Mouse (Mus musculus) cerebellum, postnatal 14 days (tissue): ENCODE measurements around the gene Bpifb5.
"Not testable (repeated sequence)": the region's sequence is repeated elsewhere in the genome, so short reads cannot be mapped to it uniquely, and the experiment has no call there.

ENCODE experiments used
- DNase-seq, 2 experiments: peaks; one replicate each; pipeline ENCODE4 v3.0.0; 2021; ENCODE audit warnings: mixed read lengths in 2 of 2

Gene Bpifb5

DNA sequence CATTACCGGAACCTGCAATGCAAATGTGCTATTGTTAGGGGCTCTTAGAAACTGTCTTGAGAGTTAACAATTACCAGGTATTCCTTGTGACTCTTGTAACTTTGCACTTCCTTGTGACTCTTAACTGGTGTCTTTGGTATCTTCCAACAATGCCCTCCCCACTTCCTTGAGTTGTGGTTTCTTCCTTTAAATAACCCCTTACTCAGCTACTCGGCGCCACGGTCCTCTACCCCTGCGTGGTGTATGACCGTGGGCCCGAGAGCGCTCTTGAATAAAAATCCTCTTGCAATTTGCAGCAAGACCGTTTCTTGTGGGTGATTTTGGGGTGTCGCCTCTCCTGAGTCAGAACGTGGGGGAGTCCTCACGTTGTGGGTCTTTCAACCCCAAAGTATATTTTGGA, 19.2 kb downstream of the Bpifb5 start:
- DNase-seq: not testable (repeated sequence)

DNA sequence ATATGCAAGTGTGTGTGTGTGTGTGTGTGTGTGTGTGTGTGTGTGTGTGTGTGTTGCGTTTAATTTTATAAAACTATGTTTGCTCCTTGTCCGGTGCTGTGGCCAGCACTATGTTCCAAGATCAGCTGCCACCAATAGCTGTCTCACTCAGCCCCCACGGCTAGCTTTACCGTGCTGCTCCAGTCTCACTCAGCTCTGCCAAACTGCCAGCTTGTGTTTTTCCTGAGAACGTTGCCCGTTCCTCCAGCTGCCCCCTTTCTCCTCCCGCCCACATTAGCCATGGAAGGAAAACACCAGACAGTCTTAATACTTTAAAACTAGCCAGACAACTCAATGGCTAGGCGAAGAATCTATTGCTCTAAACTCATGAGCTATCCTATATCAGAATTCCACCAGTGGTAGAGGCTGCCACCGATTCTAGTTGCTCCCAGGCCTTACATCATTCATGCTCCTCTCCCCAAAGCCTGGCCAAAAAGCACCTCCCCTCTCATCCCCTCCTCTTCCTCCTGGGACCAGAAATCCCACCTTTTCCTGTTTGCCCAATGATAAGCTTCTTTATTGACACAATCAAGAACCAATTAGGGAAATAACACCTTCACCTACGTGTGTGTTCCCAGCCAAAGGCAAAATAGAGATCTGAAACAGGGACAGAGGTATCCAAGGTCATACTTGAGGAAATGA, 20.0 kb downstream of the Bpifb5 start:
- peak; percentile 77 to 81 for DNase-seq

DNA sequence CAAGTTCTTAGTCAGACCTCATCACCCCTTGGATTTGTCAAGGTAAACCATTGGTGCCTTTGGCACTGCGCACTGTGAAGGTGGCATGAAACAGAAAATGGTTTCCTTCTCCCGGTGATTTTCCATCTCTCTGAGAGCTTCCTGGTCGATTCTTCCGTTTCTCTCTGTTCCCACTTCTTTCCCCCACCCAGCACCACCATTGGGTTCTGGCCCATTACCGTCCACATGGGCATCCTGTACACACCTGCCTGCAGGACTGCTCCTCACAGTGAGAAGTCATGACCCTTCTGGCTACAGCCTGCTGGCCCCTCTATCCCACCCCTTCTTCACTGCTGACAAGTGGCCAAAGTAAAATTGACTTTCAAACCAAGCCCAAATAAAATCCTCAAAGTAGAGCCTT, 21.8 kb downstream of the Bpifb5 start:
- no peak for DNase-seq

DNA sequence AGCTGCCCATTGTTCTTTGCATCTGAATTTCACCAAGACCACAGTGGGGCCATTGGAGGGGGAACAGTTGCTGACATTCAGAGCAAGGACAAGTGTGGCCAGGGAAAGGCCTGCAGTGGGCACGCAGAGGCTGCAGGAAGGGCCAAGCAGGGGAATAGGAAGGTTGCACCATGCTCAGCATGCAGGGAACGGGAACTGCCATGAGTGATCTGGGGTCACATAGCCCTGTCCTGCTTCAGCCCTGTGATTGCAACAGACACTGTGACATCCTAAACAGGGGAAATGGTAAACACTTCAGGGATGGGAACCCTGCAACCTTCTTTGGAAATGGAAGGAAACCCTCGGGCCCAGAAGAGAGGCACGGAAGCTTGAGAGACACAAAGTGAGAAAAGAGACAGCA, 31.7 kb downstream of the Bpifb5 start:
- DNase-seq: not testable (repeated sequence)

DNA sequence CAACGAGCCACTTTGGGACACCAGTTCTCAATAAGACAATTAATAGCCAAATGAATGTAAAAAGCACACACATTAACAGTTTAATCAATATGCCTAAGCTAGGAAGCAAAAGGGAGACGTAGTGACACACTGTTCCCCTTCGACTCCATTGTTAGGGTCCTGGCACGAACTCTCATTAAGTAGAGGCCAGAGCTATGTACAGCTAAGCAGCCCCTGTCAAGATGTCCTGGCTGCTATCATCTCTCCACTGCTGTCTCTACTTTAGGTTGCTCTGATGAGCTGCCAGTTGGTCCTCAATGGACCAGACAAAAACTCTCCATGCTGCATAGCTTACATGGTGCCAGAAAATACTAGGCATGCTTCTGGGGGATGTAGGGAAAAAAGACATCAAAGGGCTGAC, 32.2 kb downstream of the Bpifb5 start:
- no peak for DNase-seq

DNA sequence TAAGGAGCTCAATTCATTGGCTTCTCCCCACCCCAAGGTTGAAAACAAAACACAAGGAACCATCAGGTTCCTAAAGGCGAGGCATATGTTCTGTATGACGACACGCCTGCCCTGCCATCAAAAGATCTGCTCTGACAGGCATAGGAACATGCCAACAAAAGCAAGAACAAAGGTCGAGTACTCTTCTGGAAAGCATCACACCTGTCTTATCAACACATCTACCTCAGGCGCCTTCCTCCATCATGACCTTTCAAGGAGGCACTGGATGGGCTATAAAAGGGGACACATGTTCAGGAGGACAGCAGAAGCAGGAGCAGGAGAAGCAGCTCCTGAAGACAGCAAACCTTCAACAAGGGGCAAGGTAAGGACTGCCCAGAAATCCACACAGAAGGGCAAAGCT, 34.0 kb downstream of the Bpifb5 start, which contains the start of gene Bpifb9a:
TSS of gene Bpifb9a (plus strand) at position 301 of the 400 bp plus-strand sequence.
- DNase-seq: not testable (repeated sequence)

DNA sequence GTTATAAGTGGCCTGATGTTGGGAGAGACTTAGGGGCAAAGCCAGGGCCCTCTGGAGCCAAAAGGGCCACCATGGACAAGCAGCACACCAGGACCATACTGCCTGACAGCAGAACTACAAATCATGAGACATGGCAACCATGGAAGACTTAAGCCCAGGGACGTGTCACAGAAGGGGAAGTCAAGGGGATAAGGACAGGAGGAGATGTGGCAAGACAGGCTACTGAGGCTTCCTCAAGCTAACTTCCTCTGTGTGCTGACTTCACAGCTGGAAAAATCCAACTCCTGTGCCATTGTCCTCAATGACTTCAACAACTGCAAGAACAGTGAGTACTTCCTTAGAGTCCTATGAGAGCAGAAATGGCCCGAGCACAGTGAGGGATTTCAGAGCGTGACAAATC, 40.9 kb downstream of the Bpifb5 start:
- DNase-seq: not testable (repeated sequence)
